Mouse (Mus musculus) cerebellum, adult 11 months (tissue): Measurements from ENCODE around the gene Gpr176.

Source experiments
- DNase-seq: peaks from one replicate; pipeline ENCODE4 v3.0.0; 2022

Gpr176 gene

DNA sequence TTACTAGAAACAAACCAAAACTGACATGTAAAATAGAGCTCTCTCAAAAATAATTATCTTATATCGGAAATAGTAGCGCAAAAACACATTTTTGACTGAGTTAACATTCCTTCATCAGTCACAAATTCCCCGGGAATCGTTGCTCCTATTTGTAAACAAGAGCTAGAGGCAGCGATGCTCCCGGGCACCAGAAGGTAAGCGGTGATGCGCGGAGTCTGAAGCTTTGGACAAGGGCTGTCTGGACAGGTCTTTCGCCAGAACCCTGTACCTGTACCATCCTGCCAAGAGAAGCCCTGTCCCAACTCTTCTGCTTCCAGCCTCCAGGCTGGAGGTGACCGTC is 688 bp downstream of the Gpr176 start:
- no peak for DNase-seq

DNA sequence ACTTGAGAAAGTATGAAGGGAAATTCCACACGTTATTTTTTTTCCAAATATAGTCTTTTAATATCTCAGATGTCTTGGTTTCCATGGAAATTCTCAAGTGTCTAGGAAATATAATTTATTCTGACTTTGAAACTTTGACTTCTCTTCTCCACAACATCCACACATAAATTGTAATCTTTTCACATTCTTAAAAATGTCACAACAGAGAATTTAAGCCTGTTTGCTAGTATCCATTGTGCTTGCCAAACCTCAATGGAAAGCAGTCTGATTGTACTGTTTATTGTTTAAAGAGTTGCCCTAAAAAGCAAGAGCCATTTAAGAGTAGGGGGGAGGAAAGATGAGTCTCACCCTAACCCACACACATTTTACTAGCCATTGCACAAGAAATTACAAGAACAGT is 1.4 kb downstream of the Gpr176 start:
- DNase-seq = no peak

DNA sequence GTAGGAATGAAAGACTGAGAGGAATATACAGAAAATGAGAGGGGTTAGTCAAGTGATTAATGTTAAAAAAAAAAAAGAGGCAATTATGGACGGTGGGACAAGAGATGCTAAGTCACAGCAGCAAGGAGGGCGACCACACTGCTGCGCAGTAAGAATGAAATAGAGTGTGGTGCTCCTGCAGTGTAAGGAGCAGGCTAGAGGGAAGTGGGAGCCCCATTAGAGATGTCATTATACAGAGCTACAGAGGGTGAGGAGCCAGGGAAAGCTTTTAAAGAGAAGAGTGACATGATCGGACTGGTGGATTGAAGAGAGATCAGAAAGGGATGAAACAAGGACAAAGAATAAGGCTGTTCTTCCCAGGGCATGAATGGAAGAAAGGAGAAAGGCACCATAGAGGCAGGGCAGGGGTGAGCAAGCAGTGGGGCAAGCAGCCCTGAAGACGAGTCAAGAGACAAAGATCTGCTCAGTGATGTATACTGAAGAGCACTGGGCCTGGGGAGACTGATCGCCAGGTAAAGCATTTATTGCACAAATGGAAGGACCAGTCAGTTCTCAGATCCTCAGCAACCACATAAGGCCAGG is 18.0 kb downstream of the Gpr176 start:
- no peak for DNase-seq

DNA sequence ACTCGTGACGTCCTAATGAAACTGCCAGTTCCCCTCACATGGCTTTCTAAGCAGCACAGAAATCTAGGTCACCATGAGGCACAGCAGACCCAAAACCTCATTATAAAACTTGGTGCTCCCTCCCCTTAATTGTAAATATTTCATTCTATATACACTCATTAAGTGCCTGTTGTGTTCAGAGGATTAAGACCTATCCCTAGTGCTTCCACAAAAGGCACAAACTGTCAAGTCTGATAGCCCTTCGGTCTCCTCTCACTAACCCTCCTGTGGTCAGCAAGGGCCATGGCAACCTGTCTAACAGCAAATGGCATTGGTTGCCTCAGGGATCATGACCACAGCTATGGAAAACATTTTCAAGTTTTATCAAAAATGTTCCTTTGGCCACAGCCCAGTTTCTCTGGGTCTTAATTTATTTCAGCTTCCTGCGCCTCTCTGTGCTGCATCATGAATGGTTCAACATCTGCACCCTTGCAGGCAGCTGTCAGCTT is 19.3 kb downstream of the Gpr176 start:
- DNase-seq = no peak

DNA sequence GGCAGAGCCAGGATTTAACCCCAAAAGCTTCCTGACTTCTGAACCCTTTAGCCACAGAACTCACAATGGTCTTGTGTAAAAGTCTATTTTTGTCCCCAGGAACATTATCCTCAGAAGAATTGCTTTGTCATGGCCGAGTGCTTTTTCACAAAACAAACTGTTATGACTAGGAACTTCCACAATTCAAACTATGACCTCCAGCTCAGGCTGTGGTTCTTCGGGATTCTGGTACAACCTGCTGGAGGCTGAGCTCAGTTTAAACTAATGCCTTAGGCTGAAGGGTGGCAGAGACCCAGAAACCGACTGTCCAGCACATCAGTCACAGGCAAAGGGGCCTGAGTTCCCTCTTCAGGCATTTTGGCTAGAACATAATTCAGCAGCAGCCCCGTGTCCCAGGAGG is 19.7 kb downstream of the Gpr176 start:
- no peak for DNase-seq

DNA sequence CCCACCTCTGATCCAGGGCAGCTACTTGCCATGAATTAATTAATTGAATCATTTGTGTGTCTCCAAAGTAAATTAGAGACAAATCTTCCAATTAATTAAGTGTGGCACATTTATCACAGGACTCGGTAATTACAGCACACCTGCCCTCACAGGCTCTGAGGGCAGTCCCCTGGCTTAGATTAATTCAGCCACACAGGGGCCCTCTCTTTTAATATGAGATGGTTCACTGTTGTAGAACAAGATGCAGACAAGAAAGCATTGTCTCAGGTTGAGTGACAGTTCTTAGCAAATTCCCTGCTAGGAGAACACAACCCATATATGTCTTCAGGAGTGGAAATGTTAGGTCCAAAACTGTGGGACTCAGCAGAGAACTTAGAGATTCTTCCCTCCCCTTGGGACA is 27.7 kb downstream of the Gpr176 start:
- DNase-seq = no peak

DNA sequence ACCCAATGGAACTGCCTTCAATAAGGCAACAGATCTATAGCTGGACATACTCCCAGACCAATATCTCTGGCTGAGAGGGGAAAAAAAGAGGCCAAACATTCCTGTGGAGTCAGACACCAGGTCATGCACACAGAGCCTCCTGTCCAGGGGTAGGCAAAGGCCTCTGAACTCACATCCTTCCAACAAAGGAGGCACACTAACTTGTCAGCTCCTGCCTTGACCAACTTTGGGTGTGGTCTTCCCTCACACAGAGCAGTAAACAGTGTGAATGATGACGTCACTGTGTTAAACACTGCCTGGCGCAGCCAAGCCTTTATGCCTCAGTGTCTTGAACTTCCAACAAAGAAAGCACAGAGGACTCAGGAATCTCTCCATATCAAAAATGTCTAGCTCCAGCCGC is 29.3 kb downstream of the Gpr176 start:
- DNase-seq = no peak

DNA sequence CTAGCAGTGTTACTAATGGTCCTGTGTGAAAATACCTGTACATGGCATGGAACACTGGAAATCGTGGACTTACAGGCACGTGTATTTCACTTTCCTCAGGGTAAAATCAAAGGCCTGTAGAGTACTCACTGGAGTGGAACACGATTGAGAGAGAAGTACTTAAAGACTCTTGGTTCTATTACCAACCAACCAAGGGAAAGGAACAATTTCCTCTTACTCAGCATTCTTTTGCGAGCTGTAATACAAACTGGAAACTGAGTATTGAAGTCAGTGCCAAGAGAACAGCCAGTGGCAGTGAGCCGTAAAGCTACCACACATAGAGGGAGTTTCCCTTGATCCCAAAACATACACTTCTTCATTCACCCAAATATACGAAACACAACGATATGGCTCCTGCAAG is 31.9 kb downstream of the Gpr176 start:
- no peak for DNase-seq

DNA sequence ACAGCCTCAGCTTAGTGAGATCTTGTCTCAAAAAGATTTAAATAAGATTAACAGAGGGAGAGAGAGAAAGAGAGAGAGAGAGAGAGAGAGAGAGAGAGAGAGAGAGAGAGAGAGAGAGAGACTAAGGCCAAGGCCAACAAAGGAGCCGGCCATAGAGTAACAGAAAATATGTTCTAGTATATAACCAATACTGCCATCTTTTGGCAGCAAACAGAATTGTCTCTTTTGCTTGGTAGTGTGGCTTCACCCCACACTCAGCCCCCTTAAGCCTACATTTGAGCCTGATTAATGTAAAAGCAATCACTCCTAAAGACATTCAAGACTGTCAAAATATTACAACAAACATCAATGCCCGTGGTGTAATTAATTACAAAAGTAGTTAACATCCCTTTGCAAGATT is 37.1 kb downstream of the Gpr176 start:
- no peak for DNase-seq

DNA sequence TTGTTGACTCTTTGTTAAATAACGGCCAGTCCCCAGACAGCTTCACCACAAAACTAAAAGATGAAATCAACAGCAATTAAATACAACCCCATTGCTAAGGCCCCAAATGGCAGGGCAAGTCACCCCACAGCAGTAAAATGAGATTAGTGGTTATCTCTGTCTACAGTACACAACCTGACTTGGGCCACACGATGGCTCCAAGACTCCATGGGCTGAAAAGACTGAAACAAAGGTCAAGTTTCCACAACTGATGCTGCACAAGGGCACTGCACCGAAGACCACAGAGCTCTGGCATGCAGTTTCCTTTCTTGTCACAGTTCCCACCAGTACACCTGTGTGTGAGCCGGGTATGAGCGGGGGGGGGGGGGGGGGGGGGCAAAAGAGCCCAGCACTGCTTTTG is 50.6 kb downstream of the Gpr176 start:
- DNase-seq = no peak

DNA sequence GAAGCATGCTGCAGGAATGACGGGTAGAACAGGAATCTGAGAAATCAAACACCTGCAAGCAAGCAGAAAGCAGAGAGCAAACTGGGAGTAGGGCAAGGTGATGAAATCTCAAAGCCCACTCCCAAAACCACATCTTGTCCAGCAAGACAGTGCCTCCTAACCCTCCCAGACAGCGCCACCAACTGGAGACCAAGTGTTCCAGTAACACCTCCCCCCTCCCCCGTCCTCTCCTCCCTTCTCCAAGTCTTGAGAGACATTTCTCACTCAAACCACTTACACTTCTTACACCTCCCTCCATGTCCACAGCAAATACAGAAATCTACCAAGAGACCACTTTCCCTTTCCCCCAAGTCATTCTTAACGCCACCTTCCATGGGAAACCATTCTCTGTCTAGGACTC is 51.4 kb downstream of the Gpr176 start:
- DNase-seq = no peak

DNA sequence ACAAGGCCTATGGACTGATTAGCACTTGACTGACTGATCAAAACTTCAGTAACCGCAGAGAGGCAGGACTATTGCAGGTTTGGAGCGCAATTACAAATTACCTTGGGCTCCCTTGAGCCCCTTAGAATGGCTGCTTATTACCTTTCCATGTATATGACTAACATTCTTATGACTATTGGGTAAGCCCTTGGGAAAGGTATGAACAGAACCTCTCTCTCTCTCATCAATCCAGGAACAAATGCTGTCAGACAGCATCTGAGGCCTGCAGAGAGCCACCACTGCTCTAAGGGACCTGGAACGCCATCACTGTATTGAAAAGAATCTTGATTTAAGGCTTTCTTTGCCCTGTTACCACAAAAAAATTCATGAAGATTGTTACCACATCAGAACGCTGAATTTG is 52.1 kb downstream of the Gpr176 start:
- DNase-seq = no peak

DNA sequence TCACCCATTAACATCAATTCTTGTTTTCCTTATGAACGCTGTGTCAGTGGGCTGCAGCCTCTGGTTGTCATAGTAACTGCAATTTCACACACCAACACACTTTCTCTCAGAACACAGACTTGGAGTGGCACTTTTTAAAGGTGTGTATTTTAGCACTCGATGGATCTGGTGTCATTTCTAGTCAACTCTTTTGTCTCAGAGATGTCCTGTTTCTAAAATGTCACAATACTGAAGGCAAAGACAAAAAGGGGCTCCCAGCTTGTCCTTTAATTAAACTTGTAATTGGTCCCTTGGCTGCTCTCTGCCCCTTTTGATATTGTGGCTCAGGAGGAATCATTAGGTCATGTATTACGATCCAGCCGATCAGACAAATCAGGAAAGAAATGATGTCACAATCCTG is 52.7 kb downstream of the Gpr176 start:
- DNase-seq = no peak

DNA sequence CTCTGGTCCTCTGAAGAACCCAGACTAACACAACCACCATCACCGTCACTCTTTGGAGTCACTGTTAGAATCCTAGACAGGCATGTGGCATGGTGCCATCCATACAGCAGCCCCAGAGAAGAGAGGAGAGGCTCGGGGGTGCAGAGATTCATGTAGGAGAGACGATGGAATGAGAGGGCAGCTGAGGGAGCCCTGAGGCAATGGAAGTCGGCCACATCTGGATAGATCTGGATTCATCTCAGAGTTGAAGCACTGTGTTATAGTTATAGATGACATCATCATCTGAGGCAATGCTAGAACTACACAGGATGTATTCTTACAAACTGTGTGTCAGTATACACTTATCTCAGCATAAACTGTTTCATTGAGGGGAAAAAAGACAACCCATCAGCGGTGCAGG is 54.0 kb downstream of the Gpr176 start:
- no peak for DNase-seq

DNA sequence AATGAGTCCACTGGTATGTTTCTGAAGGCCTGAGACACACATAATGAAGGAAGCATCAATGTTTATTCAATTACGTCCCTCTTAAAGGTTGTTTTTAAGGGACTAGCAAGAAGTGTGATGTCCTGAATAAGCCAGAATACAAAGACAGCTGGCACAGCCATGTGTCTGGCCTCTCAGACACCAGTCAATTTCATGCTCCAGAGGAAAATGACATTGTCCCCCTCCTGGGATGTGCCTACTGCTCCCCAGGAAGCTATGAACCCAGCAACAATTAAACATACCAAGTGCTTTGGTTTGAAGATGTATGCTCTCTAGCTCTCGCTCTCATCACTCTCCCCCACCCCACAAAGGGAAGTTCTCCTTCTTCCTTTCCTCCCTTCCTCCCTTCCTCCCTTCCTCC is 56.3 kb downstream of the Gpr176 start:
- no peak for DNase-seq

DNA sequence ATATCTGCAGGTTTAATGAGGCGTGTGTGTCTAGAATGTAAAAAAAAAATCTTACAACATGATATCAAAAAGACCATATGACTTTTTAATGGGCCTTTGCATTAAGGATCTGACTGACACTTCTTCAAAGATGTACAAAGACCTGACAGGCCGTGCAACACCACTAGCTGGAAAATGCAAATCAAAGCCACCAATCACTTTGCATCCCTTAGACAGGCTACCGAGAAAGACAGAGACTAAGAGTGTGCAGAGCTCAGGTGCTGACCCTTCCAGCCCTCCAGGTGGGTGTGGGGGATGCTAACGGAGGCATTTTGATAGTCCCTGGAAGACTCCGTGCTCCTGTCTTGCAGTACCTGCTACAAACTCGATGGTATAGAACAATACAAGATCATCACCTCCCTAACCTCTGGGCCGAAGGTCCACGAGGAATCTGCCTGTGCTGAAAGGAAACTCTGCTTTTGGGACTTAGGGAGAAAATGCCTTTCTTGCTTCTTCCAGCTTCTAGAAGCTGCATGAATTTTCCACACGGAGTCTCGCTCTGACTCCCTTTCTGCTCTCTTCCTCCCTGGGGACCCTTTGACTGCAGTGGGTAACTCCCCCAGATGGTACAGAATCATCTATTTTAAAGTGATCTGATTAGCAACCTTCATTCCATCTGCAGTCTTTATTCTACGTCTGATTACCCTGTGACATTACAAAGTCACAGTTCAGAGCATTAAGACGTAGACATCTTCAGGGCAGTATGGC is 57.4 kb downstream of the Gpr176 start:
- DNase-seq = no peak

DNA sequence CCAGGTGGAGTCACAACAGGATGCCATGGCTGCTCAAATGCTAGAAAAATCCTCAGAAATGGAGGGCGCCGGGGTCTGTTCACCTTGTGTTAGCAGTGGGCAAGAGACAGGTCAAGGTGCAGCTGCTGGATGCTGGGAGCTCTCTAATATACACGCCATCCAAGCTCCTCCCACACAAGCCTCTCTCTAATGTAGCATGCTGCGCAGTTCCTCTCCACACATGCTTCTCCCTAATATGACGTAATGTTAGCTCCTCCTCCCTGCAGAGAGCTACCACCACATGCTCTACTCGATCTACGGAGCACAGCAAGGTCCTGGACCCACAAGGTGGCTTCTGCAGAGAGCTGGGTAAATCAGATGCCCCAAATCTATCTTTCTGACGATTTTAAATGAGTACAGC is 65.7 kb downstream of the Gpr176 start:
- peak; percentile 74 for DNase-seq

DNA sequence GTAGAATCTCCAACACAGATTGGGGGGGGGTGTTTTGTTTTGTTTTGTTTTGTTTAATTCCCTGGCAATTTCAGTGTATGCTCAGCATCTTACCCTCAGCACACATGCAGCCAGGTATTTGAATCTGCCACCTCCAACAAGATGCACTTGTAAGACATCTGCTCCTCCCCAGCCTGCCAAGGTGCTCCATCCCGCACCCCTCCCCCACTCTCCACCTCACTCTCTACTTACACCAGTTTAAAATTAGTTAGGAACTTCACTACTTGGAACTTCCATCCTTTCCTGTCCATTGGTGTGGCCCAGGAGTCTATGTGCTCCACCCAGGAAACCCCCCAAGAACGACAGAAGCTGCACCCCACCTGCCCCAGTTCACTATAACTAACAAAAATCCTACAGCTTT is 66.3 kb downstream of the Gpr176 start:
- DNase-seq = peak; percentile 52

DNA sequence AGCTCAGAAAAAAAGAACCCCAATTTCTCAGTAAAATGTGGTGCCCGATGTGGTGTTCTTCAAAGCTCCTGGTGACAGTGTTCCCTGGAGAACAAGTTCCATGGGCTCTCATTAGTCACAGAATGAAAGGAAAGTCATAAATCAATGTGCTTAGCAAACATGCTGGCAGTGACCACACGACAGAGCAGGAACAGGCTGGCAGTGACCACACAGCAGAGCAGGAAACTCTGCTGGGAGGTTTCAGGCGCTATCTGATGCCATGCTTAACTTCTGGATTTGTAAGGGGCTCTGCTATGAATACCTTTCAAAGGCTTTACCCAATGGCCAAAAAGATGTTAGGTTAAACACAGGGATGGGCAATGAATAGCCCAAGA is 66.7 kb downstream of the Gpr176 start:
- DNase-seq = no peak

DNA sequence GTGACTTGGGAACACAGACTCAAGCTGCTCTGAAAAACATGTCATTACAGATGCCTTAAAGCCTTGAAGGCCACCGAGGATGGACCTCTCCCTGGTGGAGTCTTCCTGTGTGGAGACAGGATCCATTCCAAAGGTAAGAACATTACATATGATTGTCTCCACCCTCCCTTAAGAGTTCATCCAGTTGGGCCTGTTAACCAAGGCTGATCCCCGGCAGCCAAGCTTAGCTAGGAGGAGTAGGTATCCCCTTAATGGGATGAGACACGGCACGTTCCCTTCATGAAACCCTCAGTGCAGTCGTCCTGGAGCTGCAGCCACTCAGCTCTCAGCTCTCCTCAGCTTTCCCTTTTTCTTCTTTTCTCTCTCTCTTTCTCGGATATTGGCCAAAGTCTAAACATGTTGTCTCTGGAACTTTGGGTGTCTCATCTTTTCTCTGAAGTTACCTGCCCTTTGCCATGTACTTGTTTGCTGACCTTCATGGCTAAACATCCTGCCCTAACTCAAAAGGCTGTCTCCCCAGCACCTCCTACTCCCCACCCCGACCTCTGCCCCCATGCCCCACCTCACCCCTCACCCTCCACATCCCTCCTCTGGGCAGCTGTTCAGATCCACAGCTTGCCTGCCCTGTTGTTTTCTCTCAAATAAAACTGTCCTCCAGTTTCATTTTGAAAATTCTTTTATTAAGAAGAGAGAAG is 67.2 kb downstream of the Gpr176 start:
- no peak for DNase-seq

DNA sequence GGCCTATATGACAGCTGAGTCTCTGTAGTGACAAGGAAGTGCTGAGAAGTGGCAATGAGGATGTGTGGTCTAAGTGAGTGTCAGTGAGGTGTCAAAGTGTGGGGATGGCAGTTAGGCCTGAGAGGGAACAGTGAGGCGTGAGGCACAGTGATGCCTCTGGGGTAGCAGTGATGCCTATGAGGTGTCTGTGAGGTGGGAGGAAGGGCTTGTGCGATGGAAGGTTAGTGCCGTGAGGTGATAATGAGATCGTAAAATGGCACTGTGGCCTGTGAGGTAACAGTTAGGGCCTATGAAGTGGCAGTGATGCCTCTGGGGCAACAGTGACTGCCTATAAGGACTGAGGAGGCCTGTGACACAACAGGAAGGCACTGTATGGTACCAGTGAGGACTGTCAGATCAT is 69.8 kb downstream of the Gpr176 start:
- DNase-seq = no peak

DNA sequence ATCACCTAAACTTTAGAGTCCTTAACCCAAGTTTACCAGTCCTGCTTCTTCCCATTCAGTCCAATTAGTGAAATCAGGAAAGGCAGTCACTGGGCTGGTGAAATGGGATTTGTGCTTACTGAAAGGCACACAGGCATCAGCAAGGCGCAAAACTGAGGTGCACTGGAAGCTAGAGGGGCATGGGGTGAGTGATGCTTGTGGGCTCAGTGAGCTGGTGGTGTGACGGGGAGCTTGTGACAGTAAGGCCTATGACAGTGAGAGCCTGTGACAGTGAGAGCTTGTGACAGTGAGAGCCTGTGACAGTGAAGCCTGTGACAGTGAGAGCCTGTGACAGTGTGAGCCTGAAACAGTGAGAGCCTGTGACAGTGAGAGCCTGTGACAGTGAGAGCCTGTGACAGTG is 71.6 kb downstream of the Gpr176 start:
- DNase-seq = no peak

DNA sequence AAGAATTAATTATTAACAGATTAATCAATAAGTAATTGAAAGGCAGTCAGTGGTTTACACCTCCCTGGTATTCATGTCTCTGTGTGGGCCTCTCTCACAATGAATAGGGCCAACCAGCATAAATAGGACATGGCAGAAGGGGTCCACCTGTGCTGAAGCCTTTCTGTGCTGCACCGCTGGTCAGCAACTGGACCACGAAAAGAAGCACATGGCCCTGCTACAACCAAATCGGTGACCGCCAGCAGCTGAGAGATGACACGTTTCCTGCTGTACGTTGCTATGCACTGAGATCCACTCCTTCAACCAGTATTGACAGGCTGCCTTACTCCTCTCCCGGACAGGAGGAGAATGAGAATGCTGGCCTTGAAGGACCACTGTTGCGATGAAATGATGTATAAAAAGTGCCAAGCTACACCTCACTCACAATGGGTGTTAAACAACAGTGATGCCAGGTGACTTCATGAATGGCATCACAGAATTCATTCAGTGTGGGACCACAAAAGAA is 72.1 kb downstream of the Gpr176 start:
- no peak for DNase-seq

DNA sequence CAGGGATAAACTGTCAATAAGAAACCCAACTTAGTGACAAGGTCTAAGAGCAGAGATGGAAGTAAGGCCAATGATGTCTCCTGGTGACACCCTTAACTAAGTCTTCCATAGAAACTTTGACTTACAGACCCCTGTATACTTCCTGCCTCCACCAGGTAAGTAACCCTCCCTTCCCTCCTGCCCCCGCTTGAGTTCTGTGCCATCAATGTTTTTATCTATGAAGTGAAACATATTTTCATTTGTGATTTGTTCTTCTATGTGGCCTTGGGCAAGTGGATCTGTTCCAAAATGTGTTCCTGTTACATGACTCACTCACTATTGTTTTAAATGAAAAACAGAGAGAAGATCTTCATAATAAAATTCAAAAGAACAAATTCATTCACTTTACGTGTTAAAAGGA is 73.2 kb downstream of the Gpr176 start:
- no peak for DNase-seq
